Mouse (Mus musculus): ENCODE data around the gene Gm10197. TPM values are rescaled to one million over a fixed set of nuclear protein-coding genes. Genes with fewer than 3 reads are reported as not detected.

Gene Gm10197
- polyA plus RNA-seq, 1 experiment: not detected

DNA sequence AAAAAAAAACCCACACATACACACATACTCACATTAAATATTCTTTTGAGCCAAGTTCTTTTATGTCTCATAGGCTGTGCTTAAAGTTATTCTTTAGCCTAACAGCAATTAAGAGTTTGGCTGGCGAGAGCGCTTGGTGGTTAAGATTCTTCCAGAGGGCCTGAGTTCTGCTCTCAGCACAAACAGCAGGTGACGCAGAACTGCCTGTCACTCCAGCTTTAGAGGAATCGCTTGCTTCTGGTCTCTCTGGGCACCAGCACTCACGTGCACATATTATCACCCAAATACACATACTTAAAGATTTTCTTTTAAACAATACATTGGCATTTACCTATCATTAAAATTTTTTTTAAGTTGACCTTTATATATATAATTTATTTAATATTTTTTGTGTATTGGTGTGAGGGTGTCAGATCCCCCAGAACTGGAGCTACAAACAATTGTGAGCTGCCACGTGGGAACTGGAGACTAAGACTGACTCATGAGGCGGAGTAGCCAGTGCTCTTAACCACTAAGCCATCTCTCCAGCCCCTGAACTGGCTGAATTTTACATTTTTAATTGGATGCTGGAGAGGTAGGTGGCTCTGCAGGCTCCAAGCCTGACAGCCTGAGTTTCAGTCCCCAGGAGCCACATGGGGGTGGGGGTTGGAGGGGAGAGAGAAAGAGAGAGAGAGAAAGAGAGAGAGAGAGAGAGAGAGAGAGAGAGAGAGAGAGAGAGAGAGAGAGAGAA lies 17.1 kb downstream of the Gm10197 start:
- peak overlapping the region; percentile 94 for H3K27ac ChIP-seq (ENCODE audit: insufficient read depth, low read length)
- WGBS: 15% methylated on average over 7 of the region's 7 CpGs
- H3K27me3 ChIP-seq (ENCODE audit: control insufficient read depth, insufficient read depth, low read length): no peaks in the 10 kb centered on the region
- no peak overlapping the region for H3K4me3 ChIP-seq (replicated peaks; ENCODE audit: insufficient read depth, low read depth, low read length)
- peak; percentile 33 to 51 for DNase-seq
- peaks cover 29% of the 10 kb centered on the region for H3K4me1 ChIP-seq (ENCODE audit: control insufficient read depth, insufficient read depth, low read length)
- no peak for TF ChIP-seq POLR2A (IDR thresholded peaks at IDR 0.05; ENCODE audit: borderline replicate concordance, insufficient read depth, low read length)
- no peak for TF ChIP-seq CTCF (IDR thresholded peaks at IDR 0.05; ENCODE audit: borderline replicate concordance, insufficient read depth, low read depth, low read length)

DNA sequence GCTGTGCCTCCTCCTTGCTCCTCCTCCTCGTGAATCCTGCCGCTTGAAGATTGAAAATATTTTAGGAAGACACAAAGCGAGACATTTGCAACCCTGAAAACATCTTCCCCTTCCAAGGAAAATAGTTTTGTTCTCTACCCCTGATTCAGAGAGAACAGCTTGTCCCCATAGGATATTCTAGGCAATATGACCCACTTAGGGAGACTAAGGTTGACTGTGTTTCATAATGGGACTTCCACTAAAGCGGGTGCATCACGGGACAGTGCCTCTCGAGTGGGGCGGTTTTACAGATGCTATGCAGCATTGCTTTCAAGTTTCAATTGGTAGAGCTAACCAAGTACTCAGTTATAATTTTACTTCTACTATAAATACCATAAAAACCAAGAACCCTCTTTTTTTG lies 17.7 kb downstream of the Gm10197 start:
- 43% methylated on average over 7 of the region's 7 CpGs for WGBS
- DNase-seq: no peak
- H3K4me3 ChIP-seq (replicated peaks; ENCODE audit: insufficient read depth, low read depth, low read length): no peak overlapping the region
- TF ChIP-seq POLR2A (IDR thresholded peaks at IDR 0.05; ENCODE audit: borderline replicate concordance, insufficient read depth, low read length): no peak
- peaks cover 24% of the 10 kb centered on the region for H3K4me1 ChIP-seq (ENCODE audit: control insufficient read depth, insufficient read depth, low read length)
- H3K27ac ChIP-seq (ENCODE audit: insufficient read depth, low read length): peak overlapping the region; percentile 60; the same call in 1 of the 2 replicates
- H3K27me3 ChIP-seq (ENCODE audit: control insufficient read depth, insufficient read depth, low read length): no peaks in the 10 kb centered on the region

DNA sequence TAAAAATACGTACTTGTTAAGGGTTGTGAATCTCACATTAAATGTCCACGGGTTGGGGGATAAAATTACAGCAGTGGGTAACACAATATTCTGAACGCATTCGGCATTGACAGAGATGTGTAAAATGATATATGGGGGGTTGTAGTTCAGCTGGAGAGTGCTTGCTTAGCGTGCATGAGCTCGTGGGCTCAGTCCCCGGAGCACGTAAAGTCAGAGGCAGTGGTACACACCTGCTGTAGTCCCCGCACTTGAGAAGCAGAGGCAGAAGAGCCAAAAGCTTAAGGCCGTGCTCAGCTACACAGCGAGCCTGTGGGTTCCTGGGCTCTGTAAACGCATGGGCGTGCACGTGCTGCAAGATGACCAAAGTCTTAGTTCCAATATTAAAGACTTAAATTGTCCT lies 25.8 kb downstream of the Gm10197 start:
- WGBS: 61% methylated on average over 14 of the region's 14 CpGs
- TF ChIP-seq CTCF (IDR thresholded peaks at IDR 0.05; ENCODE audit: borderline replicate concordance, insufficient read depth, low read depth, low read length) (no peak), POLR2A (IDR thresholded peaks at IDR 0.05; ENCODE audit: borderline replicate concordance, insufficient read depth, low read length) (no peak)
- Histone ChIP-seq H3K27ac (ENCODE audit: insufficient read depth, low read length) (no peak overlapping the region), H3K4me3 (replicated peaks; ENCODE audit: insufficient read depth, low read depth, low read length) (no peak overlapping the region), H3K4me1 (ENCODE audit: control insufficient read depth, insufficient read depth, low read length) (peaks cover 19% of the 10 kb centered on the region), H3K27me3 (ENCODE audit: control insufficient read depth, insufficient read depth, low read length) (no peaks in the 10 kb centered on the region)
- DNase-seq: no peak

GRCm38 (mm10) chr19:53344062-53344461 lies 27.5 kb downstream of the Gm10197 start:
- TF ChIP-seq CTCF (IDR thresholded peaks at IDR 0.05; ENCODE audit: borderline replicate concordance, insufficient read depth, low read depth, low read length) (no peak), POLR2A (IDR thresholded peaks at IDR 0.05; ENCODE audit: borderline replicate concordance, insufficient read depth, low read length) (no peak)

DNA sequence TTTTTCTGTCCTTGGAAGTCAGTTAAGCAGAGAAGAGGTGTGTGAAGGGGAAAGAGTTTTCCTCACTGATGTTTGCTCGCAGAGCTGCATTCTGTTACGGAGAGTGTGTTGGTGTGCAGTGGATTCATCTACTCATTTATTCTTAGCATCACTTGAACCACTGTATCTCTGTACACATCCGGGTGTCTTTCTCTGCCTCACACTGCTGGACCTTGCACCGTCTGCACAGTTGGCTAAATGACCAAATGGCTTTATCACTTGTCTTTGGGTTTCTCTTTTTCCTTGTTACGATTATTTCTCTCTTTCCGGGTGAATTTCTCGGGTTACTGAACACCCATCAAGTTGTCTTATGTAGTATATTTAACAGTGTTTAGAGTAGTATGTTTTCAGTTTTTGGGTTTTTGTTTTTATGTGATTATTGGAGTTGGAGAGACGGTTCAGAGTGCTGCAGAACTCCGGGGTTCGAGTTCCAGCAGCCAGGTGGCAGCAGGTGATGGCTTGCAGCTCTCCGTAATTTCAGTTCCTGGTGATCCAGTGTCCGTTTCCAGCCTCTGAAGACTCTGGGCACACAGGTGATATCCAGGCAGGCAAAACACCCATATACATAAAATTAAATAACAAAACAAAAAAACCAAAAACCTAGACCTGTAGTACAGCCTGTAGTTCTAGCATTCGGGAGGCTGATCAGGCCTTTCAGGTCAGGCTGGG lies 28.2 kb downstream of the Gm10197 start:
- H3K27ac ChIP-seq (ENCODE audit: insufficient read depth, low read length): 0 out of 2 replicates have a peak overlapping the region, but pooled peaks have one; percentile 36
- H3K27me3 ChIP-seq (ENCODE audit: control insufficient read depth, insufficient read depth, low read length): no peaks in the 10 kb centered on the region
- 31% methylated on average over 13 of the region's 13 CpGs for WGBS
- TF ChIP-seq POLR2A (IDR thresholded peaks at IDR 0.05; ENCODE audit: borderline replicate concordance, insufficient read depth, low read length) (no peak), CTCF (IDR thresholded peaks at IDR 0.05; ENCODE audit: borderline replicate concordance, insufficient read depth, low read depth, low read length) (peak; percentile 27; the same call in 1 of the 2 replicates)
- DNase-seq: no peak
- peaks cover 19% of the 10 kb centered on the region for H3K4me1 ChIP-seq (ENCODE audit: control insufficient read depth, insufficient read depth, low read length)
- no peak overlapping the region for H3K4me3 ChIP-seq (replicated peaks; ENCODE audit: insufficient read depth, low read depth, low read length)

More at GRCm38 (mm10) chr19:53344062-53344461, 27.5 kb downstream of the Gm10197 start:
- Histone ChIP-seq H3K4me3 (replicated peaks; ENCODE audit: insufficient read depth, low read depth, low read length) (no peak overlapping the region), H3K4me1 (ENCODE audit: control insufficient read depth, insufficient read depth, low read length) (peaks cover 19% of the 10 kb centered on the region), H3K27ac (ENCODE audit: insufficient read depth, low read length) (0 out of 2 replicates have a peak overlapping the region, but pooled peaks have one; percentile 36), H3K27me3 (ENCODE audit: control insufficient read depth, insufficient read depth, low read length) (no peaks in the 10 kb centered on the region)
- 77% methylated on average over 16 of the region's 16 CpGs for WGBS
- no peak for DNase-seq

DNA sequence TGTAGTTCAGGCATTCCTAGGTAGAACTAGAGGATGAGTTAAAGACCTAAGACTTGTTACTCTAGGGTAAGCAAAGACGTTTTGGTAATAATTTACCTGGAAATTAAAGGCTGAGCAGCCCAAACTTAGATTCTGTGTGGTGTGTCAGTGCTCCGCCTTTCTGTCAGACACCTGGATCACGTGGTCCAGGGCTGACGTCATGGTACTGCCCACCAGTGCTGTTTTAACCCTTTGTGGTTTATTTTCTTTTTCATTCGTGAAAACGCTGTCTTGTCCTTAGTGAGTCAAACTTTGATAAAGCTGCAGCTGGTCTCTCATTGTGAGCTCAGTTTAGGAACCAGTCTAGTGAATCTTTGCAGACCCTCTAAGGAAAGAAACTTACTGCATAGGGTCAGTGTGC lies 31.1 kb downstream of the Gm10197 start:
- Histone ChIP-seq H3K27me3 (ENCODE audit: control insufficient read depth, insufficient read depth, low read length) (no peaks in the 10 kb centered on the region), H3K4me1 (ENCODE audit: control insufficient read depth, insufficient read depth, low read length) (peaks cover 17% of the 10 kb centered on the region), H3K4me3 (replicated peaks; ENCODE audit: insufficient read depth, low read depth, low read length) (no peak overlapping the region), H3K27ac (ENCODE audit: insufficient read depth, low read length) (no peak overlapping the region)
- DNase-seq: no peak
- TF ChIP-seq POLR2A (IDR thresholded peaks at IDR 0.05; ENCODE audit: borderline replicate concordance, insufficient read depth, low read length) (no peak), CTCF (IDR thresholded peaks at IDR 0.05; ENCODE audit: borderline replicate concordance, insufficient read depth, low read depth, low read length) (no peak)
- 37% methylated on average over 6 of the region's 6 CpGs for WGBS

DNA sequence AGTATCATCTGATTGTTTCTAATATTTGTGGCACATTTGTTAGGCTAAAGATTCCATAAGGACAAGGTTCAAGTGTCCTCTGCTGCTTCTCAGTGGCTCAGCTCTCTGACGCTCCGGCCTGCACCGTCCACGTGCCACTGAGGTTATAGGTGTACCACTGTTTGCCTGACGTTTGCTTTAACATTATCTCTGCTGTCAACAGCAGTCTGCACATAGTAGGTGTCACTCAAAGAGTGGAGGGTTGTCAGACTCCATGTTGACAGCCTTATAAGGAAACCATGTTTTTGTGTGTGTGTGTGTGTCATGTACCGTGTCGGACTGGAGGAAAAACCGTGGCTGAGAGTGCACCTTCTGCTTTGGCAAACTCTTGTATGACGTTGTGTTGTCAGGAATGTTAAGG lies 36.3 kb downstream of the Gm10197 start:
- 64% methylated on average over 9 of the region's 9 CpGs for WGBS
- Histone ChIP-seq H3K27me3 (ENCODE audit: control insufficient read depth, insufficient read depth, low read length) (no peaks in the 10 kb centered on the region), H3K27ac (ENCODE audit: insufficient read depth, low read length) (no peak overlapping the region), H3K4me1 (ENCODE audit: control insufficient read depth, insufficient read depth, low read length) (peaks cover 8% of the 10 kb centered on the region), H3K4me3 (replicated peaks; ENCODE audit: insufficient read depth, low read depth, low read length) (no peak overlapping the region)
- DNase-seq: no peak
- TF ChIP-seq POLR2A (IDR thresholded peaks at IDR 0.05; ENCODE audit: borderline replicate concordance, insufficient read depth, low read length) (no peak), CTCF (IDR thresholded peaks at IDR 0.05; ENCODE audit: borderline replicate concordance, insufficient read depth, low read depth, low read length) (no peak)

DNA sequence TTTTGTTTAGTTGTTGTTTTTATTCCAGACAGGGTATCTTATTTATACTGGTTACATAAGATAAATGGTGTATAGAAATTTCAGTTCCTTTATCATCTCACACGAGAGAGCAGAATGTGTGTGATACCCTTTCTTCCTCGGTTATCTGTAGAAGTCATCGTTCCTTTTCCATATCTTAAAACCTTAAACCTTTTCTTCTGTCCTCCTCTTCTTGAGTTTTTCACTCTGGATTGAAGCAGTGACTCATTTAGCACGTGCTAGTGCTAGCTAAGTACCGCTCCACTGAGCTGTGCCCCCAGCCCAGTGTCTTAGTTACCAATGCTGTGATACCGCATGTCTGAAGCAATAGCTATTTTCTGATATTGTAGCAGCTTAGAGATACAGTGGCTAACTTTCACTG lies 37.8 kb downstream of the Gm10197 start:
- WGBS: 80% methylated on average over 6 of the region's 6 CpGs
- no peak for TF ChIP-seq CTCF (IDR thresholded peaks at IDR 0.05; ENCODE audit: borderline replicate concordance, insufficient read depth, low read depth, low read length)
- no peak for TF ChIP-seq POLR2A (IDR thresholded peaks at IDR 0.05; ENCODE audit: borderline replicate concordance, insufficient read depth, low read length)

More for the DNA sequence above, 37.8 kb downstream of the Gm10197 start:
- no peak overlapping the region for H3K27ac ChIP-seq (ENCODE audit: insufficient read depth, low read length)
- DNase-seq: no peak
- H3K4me3 ChIP-seq (replicated peaks; ENCODE audit: insufficient read depth, low read depth, low read length): no peak overlapping the region
- H3K27me3 ChIP-seq (ENCODE audit: control insufficient read depth, insufficient read depth, low read length): no peaks in the 10 kb centered on the region
- peaks cover 8% of the 10 kb centered on the region for H3K4me1 ChIP-seq (ENCODE audit: control insufficient read depth, insufficient read depth, low read length)

All from cerebellum, adult 2 months (tissue).